Mouse (Mus musculus) hindbrain, embryonic 14.5 days (tissue): Measurements from ENCODE around the gene Osbpl11. TPM values are rescaled to one million over a fixed set of nuclear protein-coding genes. Genes with fewer than 3 reads are reported as not detected.

Source experiments
- ATAC-seq: fragments of 200-750 bp; cut with Nextera tagmentation; 2 replicates; pipeline ENCODE4 v1.8.0; 2017; ENCODE audit warnings: moderate number of reproducible peaks, mild to moderate bottlenecking, moderate TSS enrichment, moderate library complexity; ENCODE audit not compliant: low FRiP score
- DNase-seq: peaks from one replicate; pipeline ENCODE4 v3.0.0-alpha.2; 2015; ENCODE audit warnings: low spot score
- H3K27ac ChIP-seq: fragments of 300-500 bp; sonication (generic); 2 replicates; pipeline ENCODE4 v1.5.1; 2014; ENCODE audit warnings: mild to moderate bottlenecking, moderate library complexity
- H3K27me3 ChIP-seq: fragments of 300-500 bp; sonication (generic); 2 replicates; pipeline ENCODE4 v1.6.1; 2014; ENCODE audit warnings: mild to moderate bottlenecking, low read length, mixed read lengths; ENCODE audit not compliant: control insufficient read depth, insufficient read depth
- H3K36me3 ChIP-seq: fragments of 300-500 bp; sonication (generic); replicated peaks from 2 replicates; pipeline ENCODE4 v1.6.1; 2014; ENCODE audit not compliant: control insufficient read depth, insufficient read depth
- H3K4me1 ChIP-seq: fragments of 300-500 bp; sonication (generic); replicated peaks from 2 replicates; pipeline ENCODE4 v1.6.1; 2014; ENCODE audit warnings: antibody characterized with exemption, low read length, mixed read lengths; ENCODE audit not compliant: control insufficient read depth, insufficient read depth
- H3K4me2 ChIP-seq: fragments of 300-500 bp; sonication (generic); replicated peaks from 2 replicates; pipeline ENCODE4 v1.6.1; 2014; ENCODE audit warnings: mild to moderate bottlenecking, moderate library complexity
- H3K4me3 ChIP-seq: fragments of 300-500 bp; sonication (generic); replicated peaks from 2 replicates; pipeline ENCODE4 v1.5.1; 2014; ENCODE audit warnings: mild to moderate bottlenecking, low read length
- H3K9ac ChIP-seq: fragments of 300-500 bp; sonication (generic); 2 replicates; pipeline ENCODE4 v1.6.1; 2014
- H3K9me3 ChIP-seq: fragments of 300-500 bp; sonication (generic); 2 replicates; pipeline ENCODE4 v1.6.1; 2016; ENCODE audit warnings: low read length; ENCODE audit not compliant: control insufficient read depth
- whole genome bisulfite sequencing: fragments of 180-500 bp; shearing (Covaris S2); extraction: QIAGEN DNeasy Blood & Tissue Kit; methylation state at CpG from one replicate; pipeline ENCODE4 v1.1.7; 2014; 5-methylcytosine and 5-hydroxymethylcytosine counted together
- polyA plus RNA-seq: library from polyadenylated mRNA; unstranded; fragments of >200 nt; fragmentation: Nextera tagmentation; extraction: Ambion mirVana; gene quantifications from 2 replicates; pipeline ENCODE4 v1.2.1, GENCODE M21; 2014

The Osbpl11 gene
- polyA plus RNA-seq, 1 experiment from 2014 or later, result 18.0 TPM

DNA sequence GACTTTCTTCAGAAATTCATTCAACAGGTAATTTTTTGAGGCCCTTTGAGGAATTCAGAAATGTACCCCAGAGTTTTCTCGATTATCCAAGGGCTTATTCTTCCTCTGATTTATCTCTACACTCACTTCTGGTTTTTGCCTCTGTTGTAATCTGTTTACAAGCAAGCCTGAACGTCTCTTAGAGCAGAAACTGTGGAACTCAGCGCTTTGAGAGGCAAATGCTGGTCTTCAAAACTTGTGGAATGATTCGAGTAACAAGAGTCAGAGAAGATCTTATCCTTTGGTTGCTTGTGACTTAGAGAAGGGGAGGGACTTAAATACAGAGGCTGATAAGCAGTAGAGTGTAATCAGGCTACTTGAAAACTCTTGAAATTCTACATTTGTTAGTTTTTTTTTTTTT is 1.3 kb downstream of the Osbpl11 start:
- Histone ChIP-seq H3K27me3 (no peaks in the 10 kb centered on the region), H3K4me1 (peaks cover 25% of the 10 kb centered on the region), H3K36me3 (no peaks in the 10 kb centered on the region), H3K9me3 (no peaks in the 10 kb centered on the region), H3K4me3 (peak overlapping the region; percentile 99), H3K27ac (no peak overlapping the region), H3K9ac (peak overlapping the region; percentile 96), H3K4me2 (peak overlapping the region; percentile 98)
- ATAC-seq (no peak), DNase-seq (no peak)
- 31% methylated on average over 4 of the region's 4 CpGs for WGBS

- 52% methylated on average over 3 of the region's 3 CpGs for WGBS
- no peak for DNase-seq
- no peaks in the 10 kb centered on the region for H3K9me3 ChIP-seq
- H3K4me2 ChIP-seq, result 0 out of 2 replicates have a peak overlapping the region, but pooled peaks have one; percentile 43
- peaks cover 25% of the 10 kb centered on the region for H3K4me1 ChIP-seq
- H3K4me3 ChIP-seq, result no peak overlapping the region
- H3K27ac ChIP-seq, result no peak overlapping the region
- H3K36me3 ChIP-seq, result no peaks in the 10 kb centered on the region
- no peaks in the 10 kb centered on the region for H3K27me3 ChIP-seq
- no peak overlapping the region for H3K9ac ChIP-seq
- ATAC-seq, result no peak
Measured at GRCm38 (mm10) chr16:33188076-33188475, 3.2 kb downstream of the Osbpl11 start.

- DNase-seq (no peak), ATAC-seq (no peak)
- Histone ChIP-seq H3K9me3 (no peaks in the 10 kb centered on the region), H3K4me2 (no peak overlapping the region), H3K9ac (no peak overlapping the region), H3K4me1 (peaks cover 15% of the 10 kb centered on the region), H3K36me3 (peaks cover 8% of the 10 kb centered on the region), H3K27me3 (no peaks in the 10 kb centered on the region), H3K27ac (no peak overlapping the region), H3K4me3 (no peak overlapping the region)
- WGBS, result 76% methylated on average over 2 of the region's 2 CpGs
Measured at GRCm38 (mm10) chr16:33191671-33192091, 6.8 kb downstream of the Osbpl11 start.

GRCm38 (mm10) chr16:33192280-33192679 is 7.4 kb downstream of the Osbpl11 start:
- Histone ChIP-seq H3K9ac (no peak overlapping the region), H3K27me3 (no peaks in the 10 kb centered on the region), H3K36me3 (peaks cover 9% of the 10 kb centered on the region), H3K4me1 (peaks cover 10% of the 10 kb centered on the region), H3K4me3 (no peak overlapping the region), H3K9me3 (no peaks in the 10 kb centered on the region), H3K27ac (no peak overlapping the region), H3K4me2 (no peak overlapping the region)
- DNase-seq (no peak), ATAC-seq (no peak)
- 81% methylated on average over 2 of the region's 2 CpGs for WGBS

GRCm38 (mm10) chr16:33193649-33194048 is 8.8 kb downstream of the Osbpl11 start:
- Histone ChIP-seq H3K27ac (no peak overlapping the region), H3K4me1 (no peaks in the 10 kb centered on the region), H3K4me3 (no peak overlapping the region), H3K36me3 (peaks cover 16% of the 10 kb centered on the region), H3K9ac (no peak overlapping the region), H3K27me3 (no peaks in the 10 kb centered on the region), H3K9me3 (no peaks in the 10 kb centered on the region), H3K4me2 (no peak overlapping the region)
- WGBS, result 35% methylated on average over 2 of the region's 2 CpGs
- no peak for ATAC-seq
- DNase-seq, result peak; percentile 71

- H3K27me3 ChIP-seq, result no peaks in the 10 kb centered on the region
- WGBS, result 50% methylated on average over 3 of the region's 5 CpGs
- H3K9ac ChIP-seq, result no peak overlapping the region
- no peak overlapping the region for H3K4me3 ChIP-seq
- no peaks in the 10 kb centered on the region for H3K4me1 ChIP-seq
- peaks cover 33% of the 10 kb centered on the region for H3K36me3 ChIP-seq
- no peak overlapping the region for H3K27ac ChIP-seq
- H3K9me3 ChIP-seq, result no peaks in the 10 kb centered on the region
- H3K4me2 ChIP-seq, result no peak overlapping the region
- no peak for DNase-seq
- ATAC-seq, result no peak
Measured at GRCm38 (mm10) chr16:33195686-33196313, 10.9 kb downstream of the Osbpl11 start.

DNA sequence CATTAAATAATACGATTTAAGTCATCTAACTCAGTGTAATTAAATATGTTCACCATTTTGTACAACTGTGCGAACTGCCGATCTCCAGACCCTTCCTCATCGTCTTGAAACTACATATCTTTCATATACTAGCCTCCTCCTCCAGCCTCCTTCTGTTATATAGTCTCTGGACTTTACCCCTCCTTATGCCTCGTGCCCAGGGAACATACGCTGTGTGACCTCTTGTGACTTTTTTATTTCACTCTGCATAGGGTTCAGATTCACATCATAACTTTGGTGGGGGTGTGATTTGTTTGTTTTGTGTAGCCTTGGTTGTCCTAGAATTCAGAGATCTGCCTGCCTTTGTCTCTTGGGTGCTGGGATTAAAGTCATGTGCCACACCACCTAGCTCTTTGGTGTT is 11.7 kb downstream of the Osbpl11 start:
- 94% methylated on average over 6 of the region's 6 CpGs for WGBS
- H3K4me1 ChIP-seq, result no peaks in the 10 kb centered on the region
- peaks cover 40% of the 10 kb centered on the region for H3K36me3 ChIP-seq
- H3K9ac ChIP-seq, result no peak overlapping the region
- no peak overlapping the region for H3K27ac ChIP-seq
- no peak overlapping the region for H3K4me3 ChIP-seq
- H3K27me3 ChIP-seq, result no peaks in the 10 kb centered on the region
- DNase-seq, result no peak
- H3K9me3 ChIP-seq, result no peaks in the 10 kb centered on the region
- H3K4me2 ChIP-seq, result no peak overlapping the region
- no peak for ATAC-seq

DNA sequence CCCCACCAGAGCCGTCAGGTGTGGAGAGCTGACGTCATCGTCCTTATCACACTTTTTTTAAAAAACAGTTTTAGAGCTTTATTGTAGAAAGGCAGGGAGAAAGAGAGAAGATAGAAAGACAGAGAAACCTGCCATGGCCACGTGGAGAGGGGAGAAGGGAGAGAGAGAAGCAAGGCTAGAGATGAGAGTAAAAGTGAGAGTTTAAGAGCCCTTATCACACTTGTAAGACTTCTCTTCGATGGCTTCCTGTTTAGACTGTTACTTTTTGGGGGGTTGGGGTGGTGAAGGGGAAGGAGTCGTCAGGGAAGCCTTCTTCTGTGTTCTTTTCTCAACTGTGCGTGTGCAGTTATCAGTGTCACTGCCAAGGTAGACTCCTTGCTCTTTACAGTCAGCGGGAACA is 15.7 kb downstream of the Osbpl11 start:
- Histone ChIP-seq H3K4me3 (no peak overlapping the region), H3K27ac (no peak overlapping the region), H3K27me3 (no peaks in the 10 kb centered on the region), H3K9me3 (no peaks in the 10 kb centered on the region), H3K36me3 (peaks cover 46% of the 10 kb centered on the region), H3K4me1 (no peaks in the 10 kb centered on the region), H3K9ac (no peak overlapping the region), H3K4me2 (no peak overlapping the region)
- ATAC-seq (no peak), DNase-seq (no peak)
- WGBS, result 94% methylated on average over 8 of the region's 8 CpGs

GRCm38 (mm10) chr16:33210812-33211211 is 25.9 kb downstream of the Osbpl11 start:
- Histone ChIP-seq H3K4me2 (no peak overlapping the region), H3K4me3 (no peak overlapping the region), H3K4me1 (no peaks in the 10 kb centered on the region), H3K27ac (no peak overlapping the region), H3K27me3 (no peaks in the 10 kb centered on the region), H3K9me3 (no peaks in the 10 kb centered on the region), H3K9ac (no peak overlapping the region), H3K36me3 (peaks cover 62% of the 10 kb centered on the region)
- DNase-seq (no peak), ATAC-seq (no peak)
- WGBS, result 76% methylated on average over 2 of the region's 2 CpGs
